Mouse (Mus musculus) lung, postnatal 0 days (tissue): ENCODE measurements around the gene Sphk2.

ENCODE experiments used
- CTCF ChIP-seq: IDR thresholded peaks from 2 replicates; pipeline ENCODE4 v1.5.1; 2016; ENCODE audit warnings: antibody characterized with exemption, mild to moderate bottlenecking
- EP300 ChIP-seq: IDR thresholded peaks from 2 replicates; pipeline ENCODE4 v1.6.1; 2016; ENCODE audit warnings: antibody characterized with exemption, mild to moderate bottlenecking, control low read depth

DNA sequence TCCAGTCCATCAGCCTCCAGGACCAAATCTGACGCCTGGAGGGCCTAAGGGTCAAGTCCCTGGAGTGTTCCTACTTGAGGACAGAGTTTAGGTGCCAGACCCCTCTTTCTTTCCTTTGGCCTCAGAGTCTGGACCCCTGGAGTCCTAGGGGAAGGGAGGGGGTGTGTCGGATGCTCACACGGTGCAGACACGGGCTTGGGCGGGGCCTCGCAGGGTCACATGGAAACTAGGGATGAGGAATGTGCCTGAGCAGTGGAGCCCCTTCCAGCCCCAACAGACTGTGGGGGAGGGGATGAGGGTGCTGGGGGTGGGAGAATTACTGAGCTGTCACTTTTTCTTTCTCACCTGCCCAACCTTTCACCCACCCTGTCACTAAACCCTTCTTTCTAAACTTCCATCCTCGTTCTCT is 11.9 kb downstream of the Sphk2 start:
- TF ChIP-seq CTCF (no peak), EP300 (no peak)
